Comparison of ENCODE assay signal across 9 mouse cellular contexts in genomic region chr8:12395071-12396031, GRCm38 (mm10). TPM values are rescaled to one million over a fixed set of nuclear protein-coding genes. Genes with fewer than 3 reads are reported as not detected.
DNase-seq lines count a peak whose midpoint lies in the region; ATAC-seq and TF ChIP-seq lines count a peak whose summit lies in the region.
"Had no signal": no experiment of that assay in that cellular context is flagged by ENCODE, and none has a peak within 500 bp of the region (broad histone marks: within the 10 kb centered on the region; RNA-seq: fewer than 3 reads in every experiment).

Sox1 (plus strand) TSS chr8:12395295.

- no peak within 1 kb of the TSS for H3K27ac ChIP-seq in kidney, embryonic 14.5 days (ENCODE audit: low read depth, low read length)
- no peak within 1 kb of the TSS for H3K27ac ChIP-seq in cerebellum, adult 2 months (ENCODE audit: insufficient read depth, low read length)
- H3K27ac ChIP-seq in midbrain, embryonic 15.5 days = peak within 1 kb of the TSS; percentile 75

- TF ChIP-seq CTCF in cerebellum, adult 2 months (IDR thresholded peaks at IDR 0.05; ENCODE audit: borderline replicate concordance, insufficient read depth, low read depth, low read length) = no peak

- H3K9ac ChIP-seq in kidney, embryonic 14.5 days (ENCODE audit: low read depth, low read length) = no peak within 1 kb of the TSS
- peak within 1 kb of the TSS; percentile 37 for H3K9ac ChIP-seq in midbrain, embryonic 15.5 days

- H3K9me3 ChIP-seq in kidney, embryonic 14.5 days (ENCODE audit: control insufficient read depth, low read length) = no peaks in the 10 kb centered on the region
- H3K9me3 ChIP-seq in midbrain, embryonic 15.5 days = no peaks in the 10 kb centered on the region

- peaks cover 11% of the 10 kb centered on the region for H3K4me1 ChIP-seq in kidney, embryonic 14.5 days (ENCODE audit: control insufficient read depth, insufficient read depth, low read length)
- no peaks in the 10 kb centered on the region for H3K4me1 ChIP-seq in cerebellum, adult 2 months (ENCODE audit: control insufficient read depth, insufficient read depth, low read length)
- peaks cover 37% of the 10 kb centered on the region for H3K4me1 ChIP-seq in midbrain, embryonic 15.5 days

- no peaks in the 10 kb centered on the region for H3K36me3 ChIP-seq in kidney, embryonic 14.5 days (ENCODE audit: control insufficient read depth, insufficient read depth, low read length)
- no peaks in the 10 kb centered on the region for H3K36me3 ChIP-seq in midbrain, embryonic 15.5 days (replicated peaks)

- peak within 1 kb of the TSS; percentile 36 for H3K4me3 ChIP-seq in kidney, embryonic 14.5 days (ENCODE audit: low read length)
- H3K4me3 ChIP-seq in cerebellum, adult 2 months (replicated peaks; ENCODE audit: insufficient read depth, low read depth, low read length) = peak within 1 kb of the TSS; percentile 49
- H3K4me3 ChIP-seq in midbrain, embryonic 15.5 days = peak within 1 kb of the TSS; percentile 48

- DNase-seq in kidney, adult 8-10 months = no peak
- DNase-seq in cerebellum, adult 2 months = peak in 1 of 2 experiments; percentile 48
- peak in 1 of 2 experiments; percentile 39 for DNase-seq in layer of hippocampus, postnatal 25 days (ENCODE audit: extremely low spot score in 1 of 2, low spot score in 1 of 2)
- no peak for DNase-seq in ovary, postnatal 10 days (ENCODE audit: low spot score)
- DNase-seq in adipocyte (ENCODE audit: low spot score) = no peak

- no peak for TF ChIP-seq POLR2A in cerebellum, adult 2 months (IDR thresholded peaks at IDR 0.05; ENCODE audit: borderline replicate concordance, insufficient read depth, low read length)

- peak within 1 kb of the TSS; percentile 50 for H3K4me2 ChIP-seq in kidney, embryonic 14.5 days (replicated peaks; ENCODE audit: low read depth, low read length)
- H3K4me2 ChIP-seq in midbrain, embryonic 15.5 days = peak within 1 kb of the TSS; percentile 60

- under 1% methylated on average over 77 of the region's 89 CpGs for whole genome bisulfite sequencing in kidney, embryonic 14.5 days
- WGBS in cerebellum, adult 2 months = under 1% methylated on average over 84 of the region's 89 CpGs
- under 1% methylated on average over 89 of the region's 89 CpGs for WGBS in midbrain, embryonic 15.5 days

- ATAC-seq in kidney, embryonic 14.5 days (ENCODE audit: low FRiP score, low TSS enrichment) = peak; percentile 64
- ATAC-seq in frontal cortex, adult (ENCODE audit: low TSS enrichment) = peak; percentile 65
- peak; percentile 85 for ATAC-seq in midbrain, embryonic 15.5 days (replicated peaks)
- ATAC-seq: Patski had no signal

- peaks cover 97% of the 10 kb centered on the region for H3K27me3 ChIP-seq in kidney, embryonic 14.5 days (ENCODE audit: control insufficient read depth, insufficient read depth, low read length)
- peaks cover 9% of the 10 kb centered on the region; the same call in 1 of the 2 replicates for H3K27me3 ChIP-seq in cerebellum, adult 2 months (ENCODE audit: control insufficient read depth, insufficient read depth, low read length)
- peaks cover 42% of the 10 kb centered on the region for H3K27me3 ChIP-seq in midbrain, embryonic 15.5 days (replicated peaks)

RNA-seq across cellular contexts. Expression of gene Sox1, which starts in this region (rescaled TPM):
- not detected in 2 replicates for polyA plus RNA-seq in kidney, embryonic 14.5 days (2014; fragmentation: Nextera tagmentation; extraction: Ambion mirVana)
- polyA plus RNA-seq in cerebellum, adult 2 months (2012; rRNA removed) = 8.2 and 8.7 TPM in 2 replicates
- 10 to 100 TPM; 10.8 to 11.6 TPM for total RNA-seq in layer of hippocampus, postnatal 25 days (2021)
- 2.2 and 2.4 TPM in 2 replicates for polyA plus RNA-seq in midbrain, embryonic 15.5 days (2015; fragmentation: Nextera tagmentation; extraction: Ambion mirVana)
- polyA plus RNA-seq: Patski had no signal

Comparison
In these comparisons a context has a peak if more than half of its experiments do, and no peak if none do; other contexts are left out.
1. Peak in ATAC-seq, H3K4me3 ChIP-seq and H3K4me2 ChIP-seq in kidney, embryonic 14.5 days; RNA of the gene not detected or under 1 TPM.